Mouse (Mus musculus): ENCODE data around the gene Irs2. TPM values are rescaled to one million over a fixed set of nuclear protein-coding genes. Genes with fewer than 3 reads are reported as not detected.

Gene Irs2
- polyA plus RNA-seq, 1 experiment from 2014 or later, result 4.0 TPM

- H3K9ac ChIP-seq, result peak overlapping the region; percentile 10; the same call in 1 of the 2 replicates
- no peak overlapping the region for H3K4me3 ChIP-seq (replicated peaks)
- H3K9me3 ChIP-seq (replicated peaks), result no peaks in the 10 kb centered on the region
- peak overlapping the region; percentile 56 for H3K27ac ChIP-seq (replicated peaks)
- H3K4me2 ChIP-seq, result peak overlapping the region; percentile 4; the same call in 1 of the 2 replicates
- H3K36me3 ChIP-seq (replicated peaks), result peaks cover 48% of the 10 kb centered on the region
- no peaks in the 10 kb centered on the region for H3K27me3 ChIP-seq
- 55% methylated on average over 3 of the region's 3 CpGs for WGBS (ENCODE audit: insufficient replicate concordance)
- peaks cover 97% of the 10 kb centered on the region for H3K4me1 ChIP-seq (replicated peaks)
- ATAC-seq (ENCODE audit: insufficient read depth), result no peak
These were observed 18.3 kb downstream of the Irs2 start for GRCm38 (mm10) chr8:10989946-10990345.

- Histone ChIP-seq H3K36me3 (replicated peaks) (peaks cover 32% of the 10 kb centered on the region), H3K4me1 (replicated peaks) (peaks cover 79% of the 10 kb centered on the region), H3K27ac (replicated peaks) (peak overlapping the region; percentile 72), H3K4me2 (peak overlapping the region; percentile 44), H3K4me3 (replicated peaks) (no peak overlapping the region), H3K9ac (no peak overlapping the region), H3K9me3 (replicated peaks) (no peaks in the 10 kb centered on the region), H3K27me3 (no peaks in the 10 kb centered on the region)
- ATAC-seq (ENCODE audit: insufficient read depth), result peak; percentile 32
- 56% methylated on average over 17 of the region's 17 CpGs for WGBS (ENCODE audit: insufficient replicate concordance)
These were observed 21.6 kb downstream of the Irs2 start for GRCm38 (mm10) chr8:10986638-10987037.

GRCm38 (mm10) chr8:10985064-10985463 lies 23.2 kb downstream of the Irs2 start:
- peaks cover 66% of the 10 kb centered on the region for H3K4me1 ChIP-seq (replicated peaks)
- no peak overlapping the region; the same call in 1 of the 2 replicates for H3K27ac ChIP-seq (replicated peaks)
- H3K4me3 ChIP-seq (replicated peaks), result no peak overlapping the region
- H3K36me3 ChIP-seq (replicated peaks), result peaks cover 32% of the 10 kb centered on the region
- H3K9ac ChIP-seq, result no peak overlapping the region
- H3K9me3 ChIP-seq (replicated peaks), result no peaks in the 10 kb centered on the region
- 55% methylated on average over 7 of the region's 7 CpGs for WGBS (ENCODE audit: insufficient replicate concordance)
- no peaks in the 10 kb centered on the region for H3K27me3 ChIP-seq
- ATAC-seq (ENCODE audit: insufficient read depth), result peak; percentile 45; the same call in 1 of the 2 replicates
- 0 out of 2 replicates have a peak overlapping the region, but pooled peaks have one; percentile 18 for H3K4me2 ChIP-seq

DNA sequence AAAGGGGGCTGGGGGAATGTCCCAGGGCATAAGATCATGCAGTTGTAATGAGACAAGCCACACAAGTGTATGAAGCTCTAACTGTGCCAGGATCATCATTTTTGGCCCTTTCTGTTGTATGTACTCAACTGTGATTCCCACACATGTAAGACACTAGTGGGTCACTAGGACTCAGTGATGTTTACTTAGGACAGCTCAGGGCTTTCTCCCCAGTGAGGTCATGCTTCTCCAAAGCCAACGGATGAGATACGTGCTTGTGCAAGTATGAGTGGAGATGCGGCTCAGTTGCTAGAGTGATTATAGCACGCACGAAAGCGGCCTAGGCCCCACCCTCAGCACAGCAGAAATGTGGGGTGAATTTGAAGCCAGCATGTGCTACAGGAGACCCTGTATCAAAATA lies 27.4 kb downstream of the Irs2 start:
- Histone ChIP-seq H3K4me1 (replicated peaks) (peaks cover 66% of the 10 kb centered on the region), H3K4me3 (replicated peaks) (no peak overlapping the region), H3K27me3 (no peaks in the 10 kb centered on the region), H3K9ac (no peak overlapping the region), H3K27ac (replicated peaks) (no peak overlapping the region), H3K9me3 (replicated peaks) (no peaks in the 10 kb centered on the region), H3K36me3 (replicated peaks) (peaks cover 18% of the 10 kb centered on the region), H3K4me2 (no peak overlapping the region)
- ATAC-seq (ENCODE audit: insufficient read depth), result no peak
- 82% methylated on average over 6 of the region's 6 CpGs for WGBS (ENCODE audit: insufficient replicate concordance)

GRCm38 (mm10) chr8:10979916-10980315 lies 28.3 kb downstream of the Irs2 start:
- H3K4me3 ChIP-seq (replicated peaks), result no peak overlapping the region

DNA sequence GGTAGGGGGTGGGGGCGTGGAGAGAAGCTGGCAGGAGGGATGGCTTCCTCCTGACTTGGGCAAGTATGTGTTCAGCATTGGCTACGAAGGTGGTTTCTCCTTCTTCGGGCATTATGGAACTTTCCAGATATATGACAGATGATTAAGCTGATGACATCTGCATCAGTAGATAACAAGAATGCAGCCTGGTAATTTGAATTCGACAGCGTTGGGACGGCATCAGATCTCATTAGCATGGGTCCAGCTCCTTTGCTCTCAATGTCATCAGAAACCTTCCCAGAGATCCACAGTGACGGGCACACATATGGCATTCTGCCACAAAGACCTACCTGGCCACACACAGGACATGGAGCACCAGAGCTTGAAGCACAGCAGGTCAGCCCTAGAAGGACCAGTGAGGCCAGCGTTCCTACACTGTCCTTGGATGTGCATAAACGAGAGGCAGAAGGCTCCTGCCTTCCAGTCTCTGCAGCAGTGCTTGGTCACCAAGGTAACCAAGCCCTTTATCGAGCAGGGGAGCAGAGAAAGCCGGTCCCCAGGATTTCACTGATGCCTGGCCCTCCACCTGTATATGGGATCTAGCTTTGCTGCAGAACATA lies 29.0 kb downstream of the Irs2 start:
- Histone ChIP-seq H3K27ac (replicated peaks) (no peak overlapping the region), H3K4me3 (replicated peaks) (no peak overlapping the region), H3K36me3 (replicated peaks) (peaks cover 3% of the 10 kb centered on the region; the same call in 1 of the 2 replicates), H3K27me3 (no peaks in the 10 kb centered on the region), H3K4me1 (replicated peaks) (peaks cover 65% of the 10 kb centered on the region), H3K4me2 (no peak overlapping the region), H3K9ac (no peak overlapping the region), H3K9me3 (replicated peaks) (no peaks in the 10 kb centered on the region)
- 49% methylated on average over 11 of the region's 11 CpGs for WGBS (ENCODE audit: insufficient replicate concordance)
- ATAC-seq (ENCODE audit: insufficient read depth), result no peak

More at GRCm38 (mm10) chr8:10979916-10980315, 28.3 kb downstream of the Irs2 start:
- Histone ChIP-seq H3K4me1 (replicated peaks) (peaks cover 65% of the 10 kb centered on the region), H3K27ac (replicated peaks) (no peak overlapping the region), H3K27me3 (no peaks in the 10 kb centered on the region), H3K36me3 (replicated peaks) (peaks cover 10% of the 10 kb centered on the region), H3K9me3 (replicated peaks) (no peaks in the 10 kb centered on the region), H3K4me2 (no peak overlapping the region), H3K9ac (no peak overlapping the region)
- no peak for ATAC-seq (ENCODE audit: insufficient read depth)
- WGBS (ENCODE audit: insufficient replicate concordance), result 32% methylated on average over 7 of the region's 7 CpGs

DNA sequence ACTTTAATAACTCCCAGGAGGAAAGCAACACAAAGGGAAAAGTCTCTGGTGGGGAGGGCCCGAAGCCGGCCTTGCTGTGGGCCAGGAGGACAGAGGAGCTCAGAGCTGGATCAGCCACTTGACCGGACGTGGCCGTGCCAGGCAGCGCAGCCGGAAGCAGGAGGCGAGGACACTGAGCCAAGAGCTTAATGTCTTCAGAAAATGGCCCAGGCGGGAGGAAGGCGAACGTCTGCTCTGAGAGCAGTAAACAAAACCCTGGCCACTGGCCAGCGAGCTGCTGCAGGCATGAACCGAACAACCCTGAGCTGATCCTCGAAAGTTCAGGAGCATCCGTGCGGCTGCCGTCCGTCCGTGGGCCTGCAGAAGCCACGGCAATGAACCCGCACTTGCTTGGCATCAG lies 29.9 kb downstream of the Irs2 start:
- Histone ChIP-seq H3K4me2 (no peak overlapping the region), H3K4me3 (replicated peaks) (no peak overlapping the region), H3K4me1 (replicated peaks) (peaks cover 66% of the 10 kb centered on the region), H3K27me3 (no peaks in the 10 kb centered on the region), H3K27ac (replicated peaks) (no peak overlapping the region), H3K36me3 (replicated peaks) (no peaks in the 10 kb centered on the region), H3K9ac (no peak overlapping the region), H3K9me3 (replicated peaks) (no peaks in the 10 kb centered on the region)
- ATAC-seq (ENCODE audit: insufficient read depth), result no peak
- 69% methylated on average over 21 of the region's 21 CpGs for WGBS (ENCODE audit: insufficient replicate concordance)

DNA sequence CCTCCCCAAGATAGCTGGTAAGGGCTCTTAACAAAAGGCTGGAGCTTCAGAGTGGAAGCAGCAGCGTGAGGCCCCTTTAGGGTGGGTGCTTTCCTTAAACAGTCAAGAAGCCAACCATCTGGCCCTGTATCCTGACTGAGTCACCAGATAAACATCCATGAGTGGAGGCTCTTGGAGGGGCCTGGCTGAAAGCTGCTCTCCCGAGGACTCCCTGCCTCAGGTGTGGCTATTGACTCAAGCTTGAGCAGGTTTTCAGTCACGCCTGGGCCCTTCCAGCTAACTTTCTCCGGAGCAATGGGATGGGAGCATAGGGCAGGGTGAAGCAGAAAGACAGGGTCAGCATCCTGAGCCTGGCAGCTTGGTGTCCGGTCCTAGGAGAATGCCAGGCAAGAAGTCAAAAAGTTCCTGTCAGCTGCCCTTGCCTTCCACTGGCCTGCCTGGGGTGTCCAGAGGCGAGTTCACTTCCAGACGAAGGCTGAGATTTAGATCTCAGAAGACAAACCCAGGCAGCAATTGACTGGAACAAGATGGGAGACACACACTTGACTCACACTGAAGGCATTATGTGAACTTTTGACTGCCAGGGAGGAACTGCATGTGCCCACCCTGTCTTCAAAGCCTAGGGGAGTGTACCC lies 30.4 kb downstream of the Irs2 start:
- Histone ChIP-seq H3K27me3 (no peaks in the 10 kb centered on the region), H3K9ac (no peak overlapping the region), H3K27ac (replicated peaks) (no peak overlapping the region), H3K36me3 (replicated peaks) (no peaks in the 10 kb centered on the region), H3K4me2 (0 out of 2 replicates have a peak overlapping the region, but pooled peaks have one; percentile 30), H3K4me3 (replicated peaks) (no peak overlapping the region), H3K4me1 (replicated peaks) (peaks cover 68% of the 10 kb centered on the region), H3K9me3 (replicated peaks) (no peaks in the 10 kb centered on the region)
- WGBS (ENCODE audit: insufficient replicate concordance), result 49% methylated on average over 7 of the region's 7 CpGs
- ATAC-seq (ENCODE audit: insufficient read depth), result peak; percentile 45

- no peaks in the 10 kb centered on the region for H3K27me3 ChIP-seq
- no peak for ATAC-seq (ENCODE audit: insufficient read depth)
- H3K36me3 ChIP-seq (replicated peaks), result no peaks in the 10 kb centered on the region
- H3K9me3 ChIP-seq (replicated peaks), result no peaks in the 10 kb centered on the region
- no peak overlapping the region for H3K4me2 ChIP-seq
- no peak overlapping the region for H3K9ac ChIP-seq
- H3K27ac ChIP-seq (replicated peaks), result peak overlapping the region; percentile 57
- no peak overlapping the region for H3K4me3 ChIP-seq (replicated peaks)
- WGBS (ENCODE audit: insufficient replicate concordance), result 46% methylated on average over 2 of the region's 2 CpGs
- H3K4me1 ChIP-seq (replicated peaks), result peaks cover 80% of the 10 kb centered on the region
These were observed 33.6 kb downstream of the Irs2 start for GRCm38 (mm10) chr8:10974659-10975058.

- no peak overlapping the region for H3K9ac ChIP-seq
- H3K36me3 ChIP-seq (replicated peaks), result no peaks in the 10 kb centered on the region
- no peak overlapping the region for H3K4me2 ChIP-seq
- no peaks in the 10 kb centered on the region for H3K9me3 ChIP-seq (replicated peaks)
- peaks cover 77% of the 10 kb centered on the region for H3K4me1 ChIP-seq (replicated peaks)
- 60% methylated on average over 4 of the region's 4 CpGs for WGBS (ENCODE audit: insufficient replicate concordance)
- ATAC-seq (ENCODE audit: insufficient read depth), result peak; percentile 74
- peak overlapping the region; percentile 57; the same call in 1 of the 2 replicates for H3K27ac ChIP-seq (replicated peaks)
- no peak overlapping the region for H3K4me3 ChIP-seq (replicated peaks)
- H3K27me3 ChIP-seq, result no peaks in the 10 kb centered on the region
These were observed 34.1 kb downstream of the Irs2 start for GRCm38 (mm10) chr8:10974126-10974525.

GRCm38 (mm10) chr8:10972851-10973452 lies 35.3 kb downstream of the Irs2 start:
- H3K9ac ChIP-seq, result no peak overlapping the region
- H3K4me2 ChIP-seq, result no peak overlapping the region
- H3K27me3 ChIP-seq, result no peaks in the 10 kb centered on the region
- no peak for ATAC-seq (ENCODE audit: insufficient read depth)
- H3K9me3 ChIP-seq (replicated peaks), result no peaks in the 10 kb centered on the region
- no peak overlapping the region for H3K4me3 ChIP-seq (replicated peaks)
- no peaks in the 10 kb centered on the region for H3K36me3 ChIP-seq (replicated peaks)
- H3K4me1 ChIP-seq (replicated peaks), result peaks cover 75% of the 10 kb centered on the region
- peak overlapping the region; percentile 34; the same call in 1 of the 2 replicates for H3K27ac ChIP-seq (replicated peaks)
- WGBS (ENCODE audit: insufficient replicate concordance), result 56% methylated on average over 9 of the region's 9 CpGs
